Comparison of ENCODE assay signal across 8 mouse cellular contexts in the genomic region with DNA sequence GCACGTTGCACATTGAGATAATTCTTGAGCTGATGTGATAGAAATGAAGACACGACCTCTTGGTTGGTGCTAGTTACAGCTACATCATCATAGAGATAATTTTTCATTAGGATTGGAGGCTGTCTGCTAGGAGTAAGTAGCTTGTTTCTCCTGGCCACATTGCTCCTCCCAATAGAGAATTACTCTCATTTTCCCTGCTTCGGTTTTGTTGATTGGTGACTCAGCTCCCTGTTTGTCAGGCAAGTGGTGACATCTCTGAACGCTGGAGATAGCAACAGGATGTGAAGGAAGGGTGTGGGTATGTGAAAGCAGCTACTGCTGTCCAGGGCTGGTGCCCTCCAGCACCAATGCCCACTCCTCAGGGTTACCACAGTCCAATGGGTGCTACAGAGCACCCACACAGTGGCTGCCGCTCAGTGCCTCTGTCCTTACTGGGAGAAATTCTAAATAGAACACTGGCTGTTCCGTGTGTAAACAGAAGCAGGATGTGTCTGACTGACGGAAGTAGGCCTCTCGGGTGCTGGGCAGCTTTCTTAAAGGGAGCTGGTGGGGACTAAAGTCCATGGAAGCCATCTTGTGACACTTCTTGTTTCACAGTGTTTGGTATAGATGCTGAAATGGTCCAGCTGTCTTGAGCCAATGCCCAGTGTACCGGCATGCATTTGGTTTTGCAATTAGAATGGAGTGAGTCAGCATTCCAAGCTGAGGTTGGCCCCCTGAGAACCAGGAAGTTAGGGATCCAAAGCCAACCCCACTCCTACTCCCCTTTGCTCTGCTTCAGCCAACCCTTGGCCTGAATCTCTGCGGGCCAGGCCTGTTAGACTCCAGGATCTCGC. TPM values are rescaled to one million over a fixed set of nuclear protein-coding genes. Genes with fewer than 3 reads are reported as not detected.
DNase-seq lines count a peak whose midpoint lies in the region; ATAC-seq lines count a peak whose summit lies in the region.

No protein-coding gene starts in this region.

- H3K4me1 ChIP-seq in limb, embryonic 12.5 days (replicated peaks) = peaks cover 31% of the 10 kb centered on the region
- H3K4me1 ChIP-seq in midbrain, embryonic 12.5 days = peaks cover 32% of the 10 kb centered on the region
- H3K4me1 ChIP-seq in stomach, embryonic 15.5 days = peaks cover 27% of the 10 kb centered on the region

- H3K9ac ChIP-seq in limb, embryonic 12.5 days (replicated peaks) = peak overlapping the region; percentile 12; the same call in 1 of the 2 replicates
- H3K9ac ChIP-seq in midbrain, embryonic 12.5 days (replicated peaks) = 0 out of 2 replicates have a peak overlapping the region, but pooled peaks have one; percentile 25
- H3K9ac ChIP-seq in stomach, embryonic 15.5 days = peak overlapping the region; percentile 4; the same call in 1 of the 2 replicates

- H3K36me3 ChIP-seq in limb, embryonic 12.5 days = peaks cover 39% of the 10 kb centered on the region
- H3K36me3 ChIP-seq in midbrain, embryonic 12.5 days = 0 out of 2 replicates have a peak, but pooled peaks cover 7% of the 10 kb centered on the region
- H3K36me3 ChIP-seq in stomach, embryonic 15.5 days = no peaks in the 10 kb centered on the region

- peak; percentile 65 for DNase-seq in layer of hippocampus, adult 11-12 months (ENCODE audit: low spot score)
- DNase-seq in layer of hippocampus, adult 9-10 months (ENCODE audit: low spot score) = no peak
- DNase-seq in cerebellum, postnatal 25 days = peak; percentile 41 to 42
- DNase-seq in gastrocnemius, postnatal 36 days = peak; percentile 61 to 67

- WGBS in limb, embryonic 12.5 days = 78% methylated on average over 11 of the region's 11 CpGs
- WGBS in midbrain, embryonic 12.5 days = 73% methylated on average over 11 of the region's 11 CpGs
- 17% methylated on average over 11 of the region's 11 CpGs for WGBS in stomach, embryonic 15.5 days

- ATAC-seq in inflammation-experienced regulatory T-cells, adult 6 months = peak; percentile 67
- no peak for ATAC-seq in limb, embryonic 12.5 days (ENCODE audit: insufficient number of reproducible peaks, insufficient read depth, low FRiP score, low TSS enrichment, low read depth)
- ATAC-seq in midbrain, embryonic 12.5 days (ENCODE audit: low FRiP score, low read depth) = no peak
- peak; percentile 70 for ATAC-seq in stomach, embryonic 15.5 days (ENCODE audit: insufficient read depth, low FRiP score, low read depth)

- H3K4me2 ChIP-seq in limb, embryonic 12.5 days = peak overlapping the region; percentile 24; the same call in 1 of the 2 replicates
- H3K4me2 ChIP-seq in midbrain, embryonic 12.5 days (replicated peaks) = peak overlapping the region; percentile 16
- H3K4me2 ChIP-seq in stomach, embryonic 15.5 days = peak overlapping the region; percentile 48

- H3K4me3 ChIP-seq in limb, embryonic 12.5 days (replicated peaks) = no peak overlapping the region
- no peak overlapping the region for H3K4me3 ChIP-seq in midbrain, embryonic 12.5 days
- peak overlapping the region; percentile 7; the same call in 1 of the 2 replicates for H3K4me3 ChIP-seq in stomach, embryonic 15.5 days (replicated peaks)

- H3K27me3 ChIP-seq in limb, embryonic 12.5 days = no peaks in the 10 kb centered on the region
- no peaks in the 10 kb centered on the region for H3K27me3 ChIP-seq in midbrain, embryonic 12.5 days
- no peaks in the 10 kb centered on the region for H3K27me3 ChIP-seq in stomach, embryonic 15.5 days (replicated peaks)

- peak overlapping the region; percentile 79 for H3K27ac ChIP-seq in limb, embryonic 12.5 days
- H3K27ac ChIP-seq in midbrain, embryonic 12.5 days (replicated peaks) = peak overlapping the region; percentile 60
- H3K27ac ChIP-seq in stomach, embryonic 15.5 days = peak overlapping the region; percentile 98

- intact Hi-C loops in gastrocnemius, postnatal 36 days (cut with DNase I) = no loop called here

- no peaks in the 10 kb centered on the region for H3K9me3 ChIP-seq in limb, embryonic 12.5 days
- no peaks in the 10 kb centered on the region for H3K9me3 ChIP-seq in midbrain, embryonic 12.5 days
- H3K9me3 ChIP-seq in stomach, embryonic 15.5 days = no peaks in the 10 kb centered on the region

RNA-seq across cellular contexts. Expression of gene Zc3h4, which starts 5.0 kb away (rescaled TPM):
- total RNA-seq in gastrocnemius, postnatal 36 days (2021) = 10 to 100 TPM; 24.9 to 27.1 TPM
- polyA plus RNA-seq in inflammation-experienced regulatory T-cells, adult 6 months (2017; shearing (Covaris generic)) = 10 to 100 TPM; 13.1 to 20.1 (median 17.3) TPM
- polyA plus RNA-seq in limb, embryonic 12.5 days (2016; fragmentation: Nextera tagmentation; extraction: Ambion mirVana) = 26.3 and 26.8 TPM in 2 replicates
- polyA plus RNA-seq in midbrain, embryonic 12.5 days (2016; fragmentation: Nextera tagmentation; extraction: Ambion mirVana) = 27.4 and 31.1 TPM in 2 replicates
- 16.8 and 17.4 TPM in 2 replicates for polyA plus RNA-seq in stomach, embryonic 15.5 days (2015; fragmentation: Nextera tagmentation; extraction: Ambion mirVana)

RNA-seq across cellular contexts. Expression of gene Sae1, which starts 18.1 kb away (rescaled TPM):
- total RNA-seq in gastrocnemius, postnatal 36 days (2021) = 10 to 100 TPM; 21.4 to 29.2 TPM
- polyA plus RNA-seq in inflammation-experienced regulatory T-cells, adult 6 months (2017; shearing (Covaris generic)) = 100 to 1,000 TPM in 1 of 3 experiments, 10 to 100 TPM in 2; 72.6 to 121 (median 77.7) TPM
- polyA plus RNA-seq in limb, embryonic 12.5 days (2016; fragmentation: Nextera tagmentation; extraction: Ambion mirVana) = 404 and 415 TPM in 2 replicates
- 331 and 332 TPM in 2 replicates for polyA plus RNA-seq in midbrain, embryonic 12.5 days (2016; fragmentation: Nextera tagmentation; extraction: Ambion mirVana)
- 272 and 284 TPM in 2 replicates for polyA plus RNA-seq in stomach, embryonic 15.5 days (2015; fragmentation: Nextera tagmentation; extraction: Ambion mirVana)

RNA-seq across cellular contexts. Expression of gene Tmem160, which starts 46.8 kb away (rescaled TPM):
- 10 to 100 TPM; 35.6 to 42.6 TPM for total RNA-seq in gastrocnemius, postnatal 36 days (2021)
- 1 to 10 TPM; 5.3 to 7.7 (median 7.6) TPM for polyA plus RNA-seq in inflammation-experienced regulatory T-cells, adult 6 months (2017; shearing (Covaris generic))
- 59.7 and 62.0 TPM in 2 replicates for polyA plus RNA-seq in limb, embryonic 12.5 days (2016; fragmentation: Nextera tagmentation; extraction: Ambion mirVana)
- polyA plus RNA-seq in midbrain, embryonic 12.5 days (2016; fragmentation: Nextera tagmentation; extraction: Ambion mirVana) = 46.9 and 51.1 TPM in 2 replicates
- 48.5 and 57.0 TPM in 2 replicates for polyA plus RNA-seq in stomach, embryonic 15.5 days (2015; fragmentation: Nextera tagmentation; extraction: Ambion mirVana)

Comparison
In these comparisons a context has a peak if more than half of its experiments do, and no peak if none do; other contexts are left out.
1. ATAC-seq: peak in inflammation-experienced regulatory T-cells, adult 6 months (single experiment) and stomach, embryonic 15.5 days (single experiment); none in limb, embryonic 12.5 days (single experiment) and midbrain, embryonic 12.5 days (single experiment).
2. Peak in every context shown above with its lines, with median percentiles within 50 percentile points of each other: H3K27ac ChIP-seq, H3K4me2 ChIP-seq and H3K9ac ChIP-seq.